Mouse (Mus musculus) spleen, postnatal 4 days (tissue): ENCODE data around the gene Insrr.
"Not testable (repeated sequence)": the region's sequence is repeated elsewhere in the genome, so short reads cannot be mapped to it uniquely, and the experiment has no call there.

Source experiments
- DNase-seq, 2 experiments: peaks; one replicate each; pipeline ENCODE4 v3.0.0; 2022; ENCODE audit warnings: low spot score in 2 of 2

Insrr gene

GRCm38 (mm10) chr3:87832109-87832859, 35.5 kb downstream of the Insrr start:
- no peak for DNase-seq

- DNase-seq, result no peak
These were observed 36.7 kb downstream of the Insrr start for GRCm38 (mm10) chr3:87833482-87833881.

- DNase-seq, result peak; percentile 65 to 90
These were observed 41.9 kb downstream of the Insrr start for GRCm38 (mm10) chr3:87838622-87839021.

GRCm38 (mm10) chr3:87840858-87841257, 44.1 kb downstream of the Insrr start:
- no peak for DNase-seq

GRCm38 (mm10) chr3:87844981-87845380, 48.2 kb downstream of the Insrr start:
- DNase-seq, result no peak

- no peak for DNase-seq
These were observed 49.4 kb downstream of the Insrr start for GRCm38 (mm10) chr3:87846186-87846585.

- no peak for DNase-seq
These were observed 49.9 kb downstream of the Insrr start, which contains the start of gene Sh2d2a for GRCm38 (mm10) chr3:87846650-87847110. TSS of gene Sh2d2a (plus strand) at chr3:87846755.

- DNase-seq, result no peak
These were observed 50.9 kb downstream of the Insrr start for GRCm38 (mm10) chr3:87847680-87848079.

GRCm38 (mm10) chr3:87849117-87849516, 52.4 kb downstream of the Insrr start:
- no peak for DNase-seq

- DNase-seq, result no peak
These were observed 58.2 kb downstream of the Insrr start for GRCm38 (mm10) chr3:87854795-87855568.

GRCm38 (mm10) chr3:87855936-87856335, 59.2 kb downstream of the Insrr start:
- DNase-seq, result no peak

GRCm38 (mm10) chr3:87857666-87858065, 60.9 kb downstream of the Insrr start:
- no peak for DNase-seq

GRCm38 (mm10) chr3:87859813-87860212, 63.1 kb downstream of the Insrr start:
- peak; percentile 47 to 75 for DNase-seq

GRCm38 (mm10) chr3:87864111-87864510, 67.4 kb downstream of the Insrr start:
- DNase-seq, result not testable (repeated sequence)
